Mouse (Mus musculus) heart, postnatal 0 days (tissue): ENCODE measurements around the gene Zfp746. TPM values are rescaled to one million over a fixed set of nuclear protein-coding genes. Genes with fewer than 3 reads are reported as not detected.

ENCODE experiments used
- ATAC-seq: fragments of 200-750 bp; cut with Nextera tagmentation; 2 replicates; pipeline ENCODE4 v1.8.0; 2017; ENCODE audit warnings: low read depth, moderate number of reproducible peaks, moderate library complexity; ENCODE audit not compliant: insufficient read depth
- DNase-seq: peaks from one replicate; pipeline ENCODE4 v3.0.0-alpha.2; 2016; ENCODE audit warnings: low spot score
- H3K27ac ChIP-seq: fragments of 300-500 bp; sonication (generic); 2 replicates; pipeline ENCODE4 v1.5.1; 2014; ENCODE audit warnings: low read depth, mild to moderate bottlenecking
- H3K27me3 ChIP-seq: fragments of 300-500 bp; sonication (generic); 2 replicates; pipeline ENCODE4 v1.6.1; 2014; ENCODE audit warnings: low read length, mixed read lengths; ENCODE audit not compliant: control insufficient read depth, insufficient read depth
- H3K36me3 ChIP-seq: fragments of 300-500 bp; sonication (generic); replicated peaks from 2 replicates; pipeline ENCODE4 v1.6.1; 2014; ENCODE audit warnings: low read length, mixed read lengths; ENCODE audit not compliant: control insufficient read depth, insufficient read depth
- H3K4me1 ChIP-seq: fragments of 300-500 bp; sonication (generic); 2 replicates; pipeline ENCODE4 v1.6.1; 2014; ENCODE audit warnings: antibody characterized with exemption; ENCODE audit not compliant: control insufficient read depth, insufficient read depth
- H3K4me2 ChIP-seq: fragments of 300-500 bp; sonication (generic); 2 replicates; pipeline ENCODE4 v1.6.1; 2014; ENCODE audit warnings: low read depth, mild to moderate bottlenecking, low read length, moderate library complexity
- H3K4me3 ChIP-seq: fragments of 300-500 bp; sonication (generic); 2 replicates; pipeline ENCODE4 v1.5.1; 2014; ENCODE audit warnings: low read depth, low read length
- H3K9ac ChIP-seq: fragments of 300-500 bp; sonication (generic); replicated peaks from 2 replicates; pipeline ENCODE4 v1.6.1; 2014; ENCODE audit warnings: low read depth, low read length, mixed read lengths
- H3K9me3 ChIP-seq: fragments of 300-500 bp; sonication (generic); replicated peaks from 2 replicates; pipeline ENCODE4 v1.6.1; 2016; ENCODE audit warnings: low read length; ENCODE audit not compliant: control insufficient read depth
- CTCF ChIP-seq: IDR thresholded peaks from 2 replicates; pipeline ENCODE4 v1.5.1; 2016; ENCODE audit warnings: antibody characterized with exemption, control low read depth, low read depth
- EP300 ChIP-seq: IDR thresholded peaks from 2 replicates; pipeline ENCODE4 v1.6.1; 2016; ENCODE audit warnings: antibody characterized with exemption, low read depth
- WGBS: fragments of 180-500 bp; shearing (Covaris S2); extraction: QIAGEN DNeasy Blood & Tissue Kit; methylation state at CpG from one replicate; pipeline ENCODE4 v1.1.7; 2014; 5-methylcytosine and 5-hydroxymethylcytosine counted together
- polyA plus RNA-seq: library from polyadenylated mRNA; unstranded; fragments of >200 nt; fragmentation: Nextera tagmentation; extraction: Ambion mirVana; gene quantifications from 2 replicates; pipeline ENCODE4 v1.2.1, GENCODE M21; 2015
- total RNA-seq: library from RNA; depleted of rRNA; stranded (reverse); fragments of >200 nt; gene quantifications from 2 replicates; pipeline ENCODE4 v1.2.3, GENCODE M21; 2014; ENCODE audit warnings: low replicate concordance

Zfp746 gene
- total and polyA plus RNA-seq, 2 experiments from 2014 or later, result 6.2 to 77.5 TPM

- H3K4me1 ChIP-seq, result peaks cover 8% of the 10 kb centered on the region
- no peaks in the 10 kb centered on the region for H3K27me3 ChIP-seq
- no peak overlapping the region for H3K27ac ChIP-seq
- H3K9me3 ChIP-seq, result no peaks in the 10 kb centered on the region
- H3K4me3 ChIP-seq, result no peak overlapping the region
- H3K36me3 ChIP-seq, result peaks cover 49% of the 10 kb centered on the region
- H3K4me2 ChIP-seq, result no peak overlapping the region
- TF ChIP-seq CTCF (no peak), EP300 (no peak)
- no peak for DNase-seq
- ATAC-seq, result no peak
- whole genome bisulfite sequencing, result 91% methylated on average over 6 of the region's 6 CpGs
- no peak overlapping the region for H3K9ac ChIP-seq
These were observed 2.6 kb downstream of the Zfp746 start for GRCm38 (mm10) chr6:48083733-48084191.

GRCm38 (mm10) chr6:48081952-48082351, 4.4 kb downstream of the Zfp746 start:
- TF ChIP-seq EP300 (no peak), CTCF (no peak)
- H3K9ac ChIP-seq, result no peak overlapping the region
- WGBS, result 96% methylated on average over 3 of the region's 3 CpGs
- H3K27ac ChIP-seq, result no peak overlapping the region
- ATAC-seq (no peak), DNase-seq (no peak)
- H3K9me3 ChIP-seq, result no peaks in the 10 kb centered on the region
- H3K36me3 ChIP-seq, result peaks cover 67% of the 10 kb centered on the region
- no peaks in the 10 kb centered on the region for H3K27me3 ChIP-seq
- H3K4me3 ChIP-seq, result no peak overlapping the region
- peaks cover 8% of the 10 kb centered on the region for H3K4me1 ChIP-seq
- no peak overlapping the region for H3K4me2 ChIP-seq

- no peak for DNase-seq
- no peak overlapping the region for H3K4me2 ChIP-seq
- WGBS, result 93% methylated on average over 5 of the region's 5 CpGs
- H3K4me3 ChIP-seq, result no peak overlapping the region
- H3K27me3 ChIP-seq, result no peaks in the 10 kb centered on the region
- no peaks in the 10 kb centered on the region for H3K9me3 ChIP-seq
- H3K4me1 ChIP-seq, result peaks cover 8% of the 10 kb centered on the region
- H3K36me3 ChIP-seq, result peaks cover 75% of the 10 kb centered on the region
- no peak for ATAC-seq
- H3K9ac ChIP-seq, result no peak overlapping the region
- TF ChIP-seq EP300, result no peak
- H3K27ac ChIP-seq, result no peak overlapping the region
These were observed 5.4 kb downstream of the Zfp746 start for GRCm38 (mm10) chr6:48081021-48081420.

GRCm38 (mm10) chr6:48073316-48073715, 13.1 kb downstream of the Zfp746 start:
- Histone ChIP-seq H3K4me1 (no peaks in the 10 kb centered on the region), H3K9ac (no peak overlapping the region), H3K27me3 (no peaks in the 10 kb centered on the region), H3K9me3 (no peaks in the 10 kb centered on the region), H3K36me3 (peaks cover 56% of the 10 kb centered on the region), H3K27ac (peak overlapping the region; percentile 2; the same call in 1 of the 2 replicates), H3K4me2 (peak overlapping the region; percentile 13; the same call in 1 of the 2 replicates), H3K4me3 (no peak overlapping the region; the same call in 1 of the 2 replicates)
- 70% methylated on average over 5 of the region's 5 CpGs for WGBS
- no peak for DNase-seq
- ATAC-seq, result no peak
- TF ChIP-seq EP300, result no peak
- no peak for TF ChIP-seq CTCF

GRCm38 (mm10) chr6:48067492-48067891, 18.9 kb downstream of the Zfp746 start:
- ATAC-seq (no peak), DNase-seq (no peak)
- peaks cover 68% of the 10 kb centered on the region for H3K36me3 ChIP-seq
- H3K9me3 ChIP-seq, result no peaks in the 10 kb centered on the region
- no peak overlapping the region for H3K9ac ChIP-seq
- no peak overlapping the region for H3K4me2 ChIP-seq
- H3K4me3 ChIP-seq, result no peak overlapping the region
- WGBS, result 92% methylated on average over 3 of the region's 3 CpGs
- TF ChIP-seq CTCF (no peak), EP300 (no peak)
- no peak overlapping the region for H3K27ac ChIP-seq
- no peaks in the 10 kb centered on the region for H3K4me1 ChIP-seq
- no peaks in the 10 kb centered on the region for H3K27me3 ChIP-seq

DNA sequence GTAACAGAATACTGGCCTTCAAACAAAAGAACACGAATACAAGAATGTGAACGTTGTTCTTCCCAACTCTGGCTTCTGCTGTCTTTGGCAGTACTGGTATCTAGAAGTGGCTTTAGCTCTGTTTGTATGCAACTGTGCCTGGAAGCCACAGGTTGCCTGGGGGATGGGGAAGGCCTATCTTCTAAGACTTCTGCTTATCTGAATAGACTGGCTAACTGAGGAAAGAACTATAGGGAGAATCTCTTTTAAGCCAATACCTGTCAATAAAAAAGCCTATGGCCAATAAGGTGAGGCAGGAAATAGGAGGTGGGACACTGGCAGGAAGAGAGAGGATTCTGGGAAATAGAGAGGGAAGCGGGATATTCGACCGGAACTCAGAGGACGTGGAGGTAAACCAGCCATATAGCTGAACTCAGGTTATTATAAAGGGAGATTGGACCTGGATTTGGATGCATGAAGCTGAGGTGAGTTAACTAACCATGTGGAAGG, 20.8 kb downstream of the Zfp746 start:
- no peak overlapping the region for H3K4me2 ChIP-seq
- no peak overlapping the region for H3K9ac ChIP-seq
- no peaks in the 10 kb centered on the region for H3K27me3 ChIP-seq
- H3K4me3 ChIP-seq, result no peak overlapping the region
- DNase-seq (no peak), ATAC-seq (no peak)
- 90% methylated on average over 6 of the region's 6 CpGs for WGBS
- H3K36me3 ChIP-seq, result peaks cover 76% of the 10 kb centered on the region
- TF ChIP-seq EP300, result no peak
- TF ChIP-seq CTCF, result no peak
- no peaks in the 10 kb centered on the region for H3K4me1 ChIP-seq
- H3K27ac ChIP-seq, result no peak overlapping the region
- H3K9me3 ChIP-seq, result no peaks in the 10 kb centered on the region
